Mouse (Mus musculus) intestine, embryonic 16.5 days (tissue): ENCODE measurements around the gene Pappa. TPM values are rescaled to one million over a fixed set of nuclear protein-coding genes. Genes with fewer than 3 reads are reported as not detected.

ENCODE experiments used
- ATAC-seq: fragments of 200-750 bp; cut with Nextera tagmentation; 2 replicates; pipeline ENCODE4 v1.8.0; 2017; ENCODE audit warnings: moderate TSS enrichment, moderate library complexity
- H3K27ac ChIP-seq: fragments of 300-500 bp; sonication (generic); 2 replicates; pipeline ENCODE4 v1.5.1; 2014; ENCODE audit warnings: mild to moderate bottlenecking, low read length
- H3K27me3 ChIP-seq: fragments of 300-500 bp; sonication (generic); replicated peaks from 2 replicates; pipeline ENCODE4 v1.6.1; 2014; ENCODE audit warnings: low read length, control low read depth, mixed read lengths; ENCODE audit not compliant: control insufficient read depth, insufficient read depth
- H3K36me3 ChIP-seq: fragments of 300-500 bp; sonication (generic); 2 replicates; pipeline ENCODE4 v1.6.1; 2014; ENCODE audit warnings: low read length, control low read depth; ENCODE audit not compliant: control insufficient read depth, insufficient read depth
- H3K4me1 ChIP-seq: fragments of 300-500 bp; sonication (generic); 2 replicates; pipeline ENCODE4 v1.6.1; 2014; ENCODE audit warnings: low read length, control low read depth, mixed read lengths; ENCODE audit not compliant: control insufficient read depth, insufficient read depth
- H3K4me2 ChIP-seq: fragments of 300-500 bp; sonication (generic); 2 replicates; pipeline ENCODE4 v1.6.1; 2014; ENCODE audit warnings: low read depth, low read length, control low read depth
- H3K4me3 ChIP-seq: fragments of 300-500 bp; sonication (generic); 2 replicates; pipeline ENCODE4 v1.5.1; 2014; ENCODE audit warnings: mild to moderate bottlenecking, low read length
- H3K9ac ChIP-seq: fragments of 300-500 bp; sonication (generic); 2 replicates; pipeline ENCODE4 v1.6.1; 2014; ENCODE audit warnings: low read depth, low read length
- H3K9me3 ChIP-seq: fragments of 300-500 bp; sonication (generic); 2 replicates; pipeline ENCODE4 v1.6.1; 2016; ENCODE audit warnings: low read length, control low read depth; ENCODE audit not compliant: control insufficient read depth
- WGBS: fragments of 180-500 bp; shearing (Covaris S2); extraction: QIAGEN DNeasy Blood & Tissue Kit; methylation state at CpG from one replicate; pipeline ENCODE4 v1.1.7; 2014; 5-methylcytosine and 5-hydroxymethylcytosine counted together
- polyA plus RNA-seq: library from polyadenylated mRNA; unstranded; fragments of >200 nt; fragmentation: Nextera tagmentation; extraction: Ambion mirVana; gene quantifications from 2 replicates; pipeline ENCODE4 v1.2.1, GENCODE M21; 2015

Pappa gene
- polyA plus RNA-seq, 1 experiment from 2014 or later = 0.61 TPM

GRCm38 (mm10) chr4:65278451-65279271, 154.7 kb downstream of the Pappa start:
- H3K27me3 ChIP-seq = no peaks in the 10 kb centered on the region
- no peak overlapping the region for H3K4me3 ChIP-seq
- 72% methylated on average over 10 of the region's 10 CpGs for WGBS
- H3K36me3 ChIP-seq = no peaks in the 10 kb centered on the region
- H3K9ac ChIP-seq = no peak overlapping the region
- ATAC-seq = no peak
- H3K9me3 ChIP-seq = no peaks in the 10 kb centered on the region
- no peak overlapping the region for H3K4me2 ChIP-seq
- H3K27ac ChIP-seq = no peak overlapping the region
- H3K4me1 ChIP-seq = no peaks in the 10 kb centered on the region

- Histone ChIP-seq H3K4me3 (no peak overlapping the region), H3K27ac (no peak overlapping the region), H3K4me1 (no peaks in the 10 kb centered on the region), H3K9ac (no peak overlapping the region), H3K27me3 (no peaks in the 10 kb centered on the region), H3K9me3 (no peaks in the 10 kb centered on the region), H3K4me2 (no peak overlapping the region), H3K36me3 (no peaks in the 10 kb centered on the region)
- ATAC-seq = no peak
- 76% methylated on average over 4 of the region's 4 CpGs for WGBS
These were observed 155.3 kb downstream of the Pappa start for GRCm38 (mm10) chr4:65279272-65279653.

GRCm38 (mm10) chr4:65279979-65280677, 156.2 kb downstream of the Pappa start:
- no peaks in the 10 kb centered on the region for H3K27me3 ChIP-seq
- no peaks in the 10 kb centered on the region for H3K4me1 ChIP-seq
- no peaks in the 10 kb centered on the region for H3K9me3 ChIP-seq
- H3K27ac ChIP-seq = no peak overlapping the region
- 18% methylated on average over 7 of the region's 7 CpGs for WGBS
- no peak overlapping the region for H3K4me2 ChIP-seq
- no peak overlapping the region for H3K4me3 ChIP-seq
- no peak for ATAC-seq
- H3K36me3 ChIP-seq = no peaks in the 10 kb centered on the region
- H3K9ac ChIP-seq = no peak overlapping the region

GRCm38 (mm10) chr4:65280888-65281287, 156.9 kb downstream of the Pappa start:
- no peak for ATAC-seq
- Histone ChIP-seq H3K9me3 (no peaks in the 10 kb centered on the region), H3K27ac (no peak overlapping the region), H3K9ac (no peak overlapping the region), H3K4me2 (no peak overlapping the region), H3K27me3 (no peaks in the 10 kb centered on the region), H3K4me3 (no peak overlapping the region), H3K4me1 (no peaks in the 10 kb centered on the region), H3K36me3 (no peaks in the 10 kb centered on the region)

- Histone ChIP-seq H3K4me1 (no peaks in the 10 kb centered on the region), H3K27ac (no peak overlapping the region), H3K9ac (no peak overlapping the region), H3K4me2 (no peak overlapping the region), H3K36me3 (no peaks in the 10 kb centered on the region), H3K9me3 (no peaks in the 10 kb centered on the region), H3K4me3 (no peak overlapping the region), H3K27me3 (no peaks in the 10 kb centered on the region)
- WGBS = 75% methylated on average over 2 of the region's 2 CpGs
- no peak for ATAC-seq
These were observed 159.6 kb downstream of the Pappa start for GRCm38 (mm10) chr4:65283611-65284010.

- Histone ChIP-seq H3K4me2 (no peak overlapping the region), H3K27ac (no peak overlapping the region), H3K4me3 (no peak overlapping the region), H3K9ac (no peak overlapping the region), H3K9me3 (no peaks in the 10 kb centered on the region), H3K36me3 (no peaks in the 10 kb centered on the region), H3K4me1 (no peaks in the 10 kb centered on the region), H3K27me3 (no peaks in the 10 kb centered on the region)
- no peak for ATAC-seq
- WGBS = 43% methylated on average over 1 of the region's 1 CpGs
These were observed 161.2 kb downstream of the Pappa start for GRCm38 (mm10) chr4:65285165-65285564.

- Histone ChIP-seq H3K27me3 (no peaks in the 10 kb centered on the region), H3K9ac (no peak overlapping the region), H3K36me3 (no peaks in the 10 kb centered on the region), H3K4me2 (no peak overlapping the region), H3K27ac (no peak overlapping the region), H3K4me1 (no peaks in the 10 kb centered on the region), H3K4me3 (no peak overlapping the region), H3K9me3 (no peaks in the 10 kb centered on the region)
- no peak for ATAC-seq
- WGBS = 37% methylated on average over 3 of the region's 3 CpGs
These were observed 165.3 kb downstream of the Pappa start for GRCm38 (mm10) chr4:65289247-65289646.

GRCm38 (mm10) chr4:65295741-65296140, 171.8 kb downstream of the Pappa start:
- H3K27ac ChIP-seq = no peak overlapping the region
- H3K36me3 ChIP-seq = no peaks in the 10 kb centered on the region
- no peak overlapping the region for H3K9ac ChIP-seq
- H3K4me1 ChIP-seq = no peaks in the 10 kb centered on the region
- H3K27me3 ChIP-seq = no peaks in the 10 kb centered on the region
- no peak overlapping the region for H3K4me3 ChIP-seq
- no peaks in the 10 kb centered on the region for H3K9me3 ChIP-seq
- H3K4me2 ChIP-seq = no peak overlapping the region
- WGBS = 59% methylated on average over 1 of the region's 1 CpGs
- ATAC-seq = no peak

GRCm38 (mm10) chr4:65296356-65296967, 172.5 kb downstream of the Pappa start:
- no peak overlapping the region for H3K4me3 ChIP-seq
- ATAC-seq = no peak
- H3K27ac ChIP-seq = no peak overlapping the region
- no peak overlapping the region for H3K9ac ChIP-seq
- no peak overlapping the region for H3K4me2 ChIP-seq
- H3K4me1 ChIP-seq = no peaks in the 10 kb centered on the region
- no peaks in the 10 kb centered on the region for H3K9me3 ChIP-seq
- 69% methylated on average over 7 of the region's 7 CpGs for WGBS
- no peaks in the 10 kb centered on the region for H3K36me3 ChIP-seq
- no peaks in the 10 kb centered on the region for H3K27me3 ChIP-seq
